Mouse (Mus musculus) left cerebral cortex, adult 2 months (tissue): ENCODE data around the gene Acot7. TPM values are rescaled to one million over a fixed set of nuclear protein-coding genes. Genes with fewer than 3 reads are reported as not detected.

Experiments used
- DNase-seq, 2 experiments: peaks; one replicate each; pipeline ENCODE4 v3.0.0; 2021 to 2022; ENCODE audit warnings: low spot score in 2 of 2, mixed read lengths in 1 of 2; ENCODE audit errors: extremely low spot score in 1 of 2
- H3K27ac ChIP-seq: fragments of 200-600 bp; 2 replicates; pipeline ENCODE4 v1.8.1; 2022
- H3K4me3 ChIP-seq: fragments of 200-600 bp; 2 replicates; pipeline ENCODE4 v1.8.1; 2022
- CTCF ChIP-seq: fragments of 200-600 bp; IDR thresholded peaks from 2 replicates; pipeline ENCODE4 v1.8.1; 2022; ENCODE audit warnings: antibody characterized with exemption, mild to moderate bottlenecking, moderate library complexity
- intact Hi-C: fragments of 180-260 bp; cut with DNase I; formaldehyde crosslinking; loops from one replicate; pipeline ENCODE4 v1.15.1; 2025
- total RNA-seq, 2 experiments: library from RNA; stranded (reverse); gene quantifications; 2 replicates each; pipeline ENCODE4 v1.2.3; 2021

The Acot7 gene
- total RNA-seq, 2 experiments from 2014 or later, result 300 to 307 TPM

- no peak for TF ChIP-seq CTCF
- intact Hi-C loops, result no loop called here
- Histone ChIP-seq H3K27ac (no peak overlapping the region), H3K4me3 (no peak overlapping the region)
- no peak for DNase-seq
Measured at GRCm38 (mm10) chr4:152263512-152264176, 85.7 kb downstream of the Acot7 start.

GRCm38 (mm10) chr4:152264177-152264530 lies 86.2 kb downstream of the Acot7 start:
- intact Hi-C loops, result no loop called here

GRCm38 (mm10) chr4:152264867-152265568 lies 87.1 kb downstream of the Acot7 start:
- intact Hi-C loops, result no loop called here
- TF ChIP-seq CTCF, result peak; percentile 35

More at GRCm38 (mm10) chr4:152264177-152264530, 86.2 kb downstream of the Acot7 start:
- H3K27ac ChIP-seq, result no peak overlapping the region
- TF ChIP-seq CTCF, result no peak
- H3K4me3 ChIP-seq, result no peak overlapping the region
- DNase-seq, result no peak

GRCm38 (mm10) chr4:152265791-152266190 lies 87.9 kb downstream of the Acot7 start:
- intact Hi-C loops, result no loop called here
- Histone ChIP-seq H3K27ac (0 out of 2 replicates have a peak overlapping the region, but pooled peaks have one; percentile 30), H3K4me3 (no peak overlapping the region)
- DNase-seq, result no peak
- TF ChIP-seq CTCF, result no peak

More at GRCm38 (mm10) chr4:152264867-152265568, 87.1 kb downstream of the Acot7 start:
- Histone ChIP-seq H3K27ac (no peak overlapping the region), H3K4me3 (no peak overlapping the region)
- DNase-seq, result no peak

GRCm38 (mm10) chr4:152266236-152266895 lies 88.4 kb downstream of the Acot7 start:
- TF ChIP-seq CTCF, result no peak
- Histone ChIP-seq H3K27ac (no peak overlapping the region), H3K4me3 (no peak overlapping the region)
- DNase-seq, result peak in 1 of 2 experiments; percentile 53
- intact Hi-C loops, result no loop called here

GRCm38 (mm10) chr4:152267748-152268369 lies 89.9 kb downstream of the Acot7 start:
- intact Hi-C loops, result no loop called here
- TF ChIP-seq CTCF, result no peak
- H3K4me3 ChIP-seq, result no peak overlapping the region
- H3K27ac ChIP-seq, result no peak overlapping the region
- no peak for DNase-seq

- intact Hi-C loops, result no loop called here
- Histone ChIP-seq H3K27ac (no peak overlapping the region), H3K4me3 (no peak overlapping the region)
- no peak for DNase-seq
- no peak for TF ChIP-seq CTCF
Measured at GRCm38 (mm10) chr4:152269967-152270366, 92.0 kb downstream of the Acot7 start.

GRCm38 (mm10) chr4:152270599-152270998 lies 92.7 kb downstream of the Acot7 start:
- DNase-seq, result no peak
- no peak for TF ChIP-seq CTCF
- no peak overlapping the region for H3K4me3 ChIP-seq
- no peak overlapping the region for H3K27ac ChIP-seq
- intact Hi-C loops, result no loop called here

GRCm38 (mm10) chr4:152271334-152271733 lies 93.4 kb downstream of the Acot7 start:
- H3K4me3 ChIP-seq, result no peak overlapping the region
- intact Hi-C loops, result no loop called here
- no peak overlapping the region for H3K27ac ChIP-seq
- TF ChIP-seq CTCF, result no peak
- no peak for DNase-seq

- intact Hi-C loops, result loop anchor here (2.0 kb wide), 1 partner anchor 45 kb away; no protein-coding TSS in a partner anchor
- no peak for TF ChIP-seq CTCF
- DNase-seq, result no peak
- Histone ChIP-seq H3K27ac (no peak overlapping the region), H3K4me3 (no peak overlapping the region)
Measured at GRCm38 (mm10) chr4:152272006-152272405, 94.1 kb downstream of the Acot7 start.

GRCm38 (mm10) chr4:152272449-152273049 lies 94.6 kb downstream of the Acot7 start:
- Histone ChIP-seq H3K27ac (no peak overlapping the region; the same call in 1 of the 2 replicates), H3K4me3 (no peak overlapping the region)
- DNase-seq, result no peak
- TF ChIP-seq CTCF, result peak; percentile 29
- intact Hi-C loops, result loop anchor here (2.0 kb wide), 1 partner anchor 46 kb away; no protein-coding TSS in a partner anchor
